Mouse (Mus musculus) macrophage (primary cell): ENCODE measurements around the gene Slc22a2. TPM values are rescaled to one million over a fixed set of nuclear protein-coding genes. Genes with fewer than 3 reads are reported as not detected.
"Not testable (repeated sequence)": the region's sequence is repeated elsewhere in the genome, so short reads cannot be mapped to it uniquely, and the experiment has no call there.

Experiments
- H3K27ac ChIP-seq: fragments of 350-480 bp; formaldehyde crosslinking; 2 replicates; pipeline ENCODE4 v1.9.0; 2021
- H3K36me3 ChIP-seq: fragments of 350-480 bp; formaldehyde crosslinking; 2 replicates; pipeline ENCODE4 v1.9.0; 2021; ENCODE audit errors: inconsistent target
- H3K4me3 ChIP-seq: fragments of 350-480 bp; formaldehyde crosslinking; 2 replicates; pipeline ENCODE4 v1.9.0; 2021; ENCODE audit errors: inconsistent target
- H3K79me2 ChIP-seq: fragments of 350-480 bp; formaldehyde crosslinking; 2 replicates; pipeline ENCODE4 v1.9.0; 2021; ENCODE audit errors: inconsistent target
- WGBS: methylation state at CpG from one replicate; pipeline ENCODE4 v1.1.7; 2026; ENCODE audit warnings: inconsistent platforms; ENCODE audit not compliant: missing documents; 5-methylcytosine and 5-hydroxymethylcytosine counted together
- polyA plus RNA-seq: library from polyadenylated mRNA; stranded (reverse); fragments of 250-400 nt; gene quantifications from 3 replicates; pipeline ENCODE4 v1.2.4, GENCODE M21; 2018; ENCODE audit warnings: inconsistent platforms
- total RNA-seq, 78 experiments: library from RNA; depleted of rRNA; stranded (reverse); fragments of 250-400 nt; gene quantifications; 1 replicate in 9 of 78; 2 replicates in 24 of 78; 3 replicates in 43 of 78; 4 replicates in 2 of 78; pipeline ENCODE4 v1.2.4; 2018; ENCODE audit warnings: inconsistent platforms in 56 of 78

Slc22a2 gene
- total RNA-seq (2018; cell fraction: chromatin; rRNA removed): not detected
- not detected for total RNA-seq (2018; cell fraction: cytosol; rRNA removed)
- total RNA-seq (2018; cell fraction: nucleus; rRNA removed): not detected
- not detected in 3 replicates for polyA plus RNA-seq

DNA sequence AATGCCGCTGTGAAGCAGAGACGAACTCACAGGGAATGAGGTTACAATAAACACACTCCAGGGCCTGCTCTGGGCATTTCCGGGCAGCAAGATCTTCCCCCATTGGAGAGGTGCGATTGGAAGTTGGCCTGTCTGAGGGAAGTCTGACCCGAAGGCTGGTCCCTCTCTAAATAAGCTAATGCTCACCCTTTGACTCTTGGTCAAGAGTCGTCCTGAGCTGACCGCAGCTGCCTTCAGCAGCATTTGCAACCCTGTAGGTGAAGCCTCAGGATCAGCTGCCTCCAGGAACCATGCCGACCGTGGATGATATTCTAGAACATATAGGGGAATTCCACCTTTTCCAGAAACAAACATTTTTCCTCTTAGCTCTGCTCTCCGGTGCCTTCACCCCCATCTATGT lies at the start of gene Slc22a2:
Gene Slc22a2 (plus strand): TSS at position 142 of the 400 bp plus-strand sequence.
- H3K36me3 ChIP-seq: no peaks in the 10 kb centered on the region
- WGBS: 89% methylated on average over 10 of the region's 10 CpGs
- no peak within 1 kb of the TSS for H3K27ac ChIP-seq
- no peak within 1 kb of the TSS for H3K4me3 ChIP-seq
- H3K79me2 ChIP-seq: no peaks in the 10 kb centered on the region

DNA sequence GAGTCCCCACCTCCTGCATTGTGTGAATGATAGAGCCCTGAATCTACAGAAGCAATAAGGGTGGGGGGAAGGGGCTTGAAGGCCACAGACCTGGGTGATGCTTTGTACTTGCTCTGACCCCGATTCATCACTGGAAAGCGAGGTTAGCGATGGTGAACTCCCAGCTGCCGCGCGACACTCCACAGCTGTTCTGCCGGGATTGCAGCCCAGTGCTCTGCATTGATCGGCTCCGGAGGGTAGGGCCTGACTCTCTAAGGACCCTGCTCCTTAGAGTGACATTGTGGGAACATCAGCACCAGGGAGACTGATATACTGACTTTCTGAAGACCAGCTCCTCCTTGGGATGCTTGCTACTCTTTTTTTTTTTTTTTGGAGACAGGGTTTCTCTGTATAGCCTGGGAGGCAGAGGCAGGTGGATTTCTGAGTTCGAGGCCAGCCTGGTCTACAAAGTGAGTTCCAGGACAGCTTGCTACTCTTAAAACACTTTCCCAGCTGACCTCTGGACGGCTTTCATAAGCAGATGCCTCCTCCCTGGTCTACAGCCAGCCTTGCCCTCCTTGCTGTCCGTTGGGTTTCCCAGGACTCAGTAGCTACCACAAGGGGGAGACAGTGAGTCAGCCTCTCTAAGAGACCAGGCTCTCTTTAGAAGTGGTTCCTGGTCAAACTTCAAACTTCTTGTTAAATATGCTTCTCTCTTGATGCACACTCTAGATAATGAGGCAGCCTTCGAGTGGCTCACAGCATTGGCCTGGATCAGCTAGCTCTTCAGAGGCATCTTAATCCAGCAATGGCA lies 49.4 kb upstream of the Slc22a2 start:
- 73% methylated on average over 13 of the region's 13 CpGs for WGBS
- Histone ChIP-seq H3K4me3 (no peak overlapping the region), H3K27ac (no peak overlapping the region), H3K79me2 (no peaks in the 10 kb centered on the region), H3K36me3 (no peaks in the 10 kb centered on the region)

DNA sequence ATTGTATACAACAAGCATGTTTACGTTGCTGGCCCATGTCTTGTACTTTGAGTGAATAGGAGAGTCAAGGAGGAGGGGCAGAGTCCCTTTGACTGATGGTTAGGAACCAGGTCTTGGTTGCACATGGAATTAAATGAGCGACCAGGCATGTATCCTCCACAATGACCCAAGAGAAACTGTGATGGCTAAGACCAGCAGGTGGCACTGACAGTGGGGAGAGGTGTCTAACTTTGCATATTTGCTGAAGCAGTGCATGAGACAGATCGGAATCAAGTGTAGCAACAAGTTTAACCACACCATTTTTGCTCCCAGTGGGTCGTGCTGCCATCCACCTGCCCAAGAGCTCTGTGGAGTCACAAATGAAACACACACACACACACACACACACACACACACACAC lies 21.7 kb upstream of the Slc22a2 start:
- H3K36me3 ChIP-seq: no peaks in the 10 kb centered on the region
- no peak overlapping the region for H3K4me3 ChIP-seq
- 91% methylated on average over 4 of the region's 4 CpGs for WGBS
- H3K27ac ChIP-seq: no peak overlapping the region
- H3K79me2 ChIP-seq: no peaks in the 10 kb centered on the region

DNA sequence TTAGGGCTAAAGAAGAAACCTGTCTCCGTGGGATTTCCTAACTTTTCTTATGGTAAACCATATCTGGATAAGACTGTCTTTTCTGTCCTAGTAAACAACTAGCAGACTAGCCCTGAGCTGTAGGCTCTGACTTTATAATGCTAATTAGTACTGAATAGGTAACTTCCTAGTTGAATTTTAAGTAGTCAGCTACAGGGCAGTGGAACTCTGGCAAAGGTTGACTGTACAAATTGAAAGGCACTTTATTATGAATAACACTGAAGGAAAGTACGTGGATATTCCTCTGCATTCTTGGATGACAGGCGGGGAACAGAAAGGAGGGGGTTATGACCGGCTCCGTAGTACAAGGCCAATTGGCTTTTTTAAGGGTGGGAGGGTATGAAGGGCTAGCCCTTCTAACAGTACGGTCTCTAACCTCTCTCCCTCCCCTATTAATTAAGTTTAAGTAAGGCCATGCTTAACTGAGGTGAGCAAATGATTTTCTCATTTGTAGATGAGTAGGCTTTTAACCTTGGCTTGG lies 19.4 kb upstream of the Slc22a2 start:
- 95% methylated on average over 6 of the region's 6 CpGs for WGBS
- H3K79me2 ChIP-seq, H3K27ac ChIP-seq, H3K4me3 ChIP-seq, H3K36me3 ChIP-seq: not testable (repeated sequence)

DNA sequence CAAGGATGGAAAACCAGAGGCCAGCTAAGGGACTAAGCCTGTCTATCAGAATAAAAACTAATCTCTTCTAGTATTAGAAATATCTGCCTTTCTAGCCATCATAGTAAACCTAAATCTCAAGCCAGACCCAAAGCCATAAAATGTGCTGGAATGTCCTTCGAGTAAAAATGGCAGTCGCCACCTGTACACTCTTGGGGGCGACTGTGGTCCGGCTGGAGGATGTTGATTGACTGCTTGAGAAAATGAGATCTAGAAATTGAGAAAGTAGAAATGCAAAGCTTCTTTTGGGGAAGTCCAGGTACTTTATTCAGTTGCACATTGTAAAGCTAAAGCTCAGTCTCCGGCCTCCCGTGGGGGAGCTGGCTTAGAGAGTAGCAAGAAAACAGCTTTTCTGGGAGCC lies 18.5 kb upstream of the Slc22a2 start:
- no peaks in the 10 kb centered on the region for H3K36me3 ChIP-seq
- H3K79me2 ChIP-seq: no peaks in the 10 kb centered on the region
- H3K4me3 ChIP-seq: no peak overlapping the region
- 85% methylated on average over 6 of the region's 6 CpGs for WGBS
- no peak overlapping the region for H3K27ac ChIP-seq

DNA sequence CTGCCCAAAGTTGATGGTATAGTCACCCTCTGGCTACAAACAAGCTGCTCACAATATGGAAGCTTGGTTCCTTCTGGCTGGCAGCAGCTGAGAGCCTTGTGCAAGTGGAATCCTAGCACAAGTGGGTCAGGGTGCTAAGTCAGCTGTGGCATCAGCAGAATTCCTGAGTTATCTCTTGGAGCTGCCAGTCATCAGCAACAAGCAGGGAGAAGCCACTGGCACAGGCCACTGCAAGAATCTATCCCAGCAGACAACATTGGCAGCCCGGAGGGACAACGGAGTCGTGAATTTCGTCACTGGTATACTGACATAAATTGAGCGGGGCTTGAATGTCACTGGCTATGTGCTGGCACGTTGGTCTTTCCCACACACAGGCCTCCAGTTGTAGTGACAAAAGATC lies 12.6 kb upstream of the Slc22a2 start:
- Histone ChIP-seq H3K27ac (no peak overlapping the region), H3K79me2 (no peaks in the 10 kb centered on the region), H3K36me3 (no peaks in the 10 kb centered on the region), H3K4me3 (no peak overlapping the region)
- 89% methylated on average over 6 of the region's 6 CpGs for WGBS

DNA sequence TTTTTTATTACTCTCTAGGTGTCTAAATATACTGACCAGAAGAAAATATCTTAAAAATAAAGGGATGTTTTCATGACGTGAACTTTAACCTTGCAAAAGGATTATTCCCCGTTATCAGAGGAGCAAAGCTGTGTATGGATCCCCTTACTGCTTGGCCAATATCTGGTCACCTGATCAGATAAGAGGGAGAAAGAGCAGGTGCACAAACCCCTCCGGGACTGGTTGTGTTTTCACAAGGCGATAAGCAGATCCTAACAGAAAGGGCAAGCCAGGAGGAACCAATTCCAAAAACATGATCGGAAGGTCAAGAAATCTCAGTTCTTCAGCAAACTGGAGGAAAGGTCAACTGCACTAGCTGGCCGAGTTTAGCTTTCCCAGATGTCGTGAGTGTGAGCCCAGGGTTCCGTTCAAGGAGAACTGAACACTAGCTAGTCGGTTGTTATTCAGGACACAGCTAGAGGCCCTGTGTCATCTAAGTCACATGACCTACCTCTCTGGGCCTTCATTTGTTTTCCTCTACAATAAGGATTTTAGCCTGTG lies 11.9 kb upstream of the Slc22a2 start:
- no peaks in the 10 kb centered on the region for H3K36me3 ChIP-seq
- no peak overlapping the region for H3K27ac ChIP-seq
- no peaks in the 10 kb centered on the region for H3K79me2 ChIP-seq
- WGBS: 91% methylated on average over 9 of the region's 9 CpGs
- no peak overlapping the region for H3K4me3 ChIP-seq

DNA sequence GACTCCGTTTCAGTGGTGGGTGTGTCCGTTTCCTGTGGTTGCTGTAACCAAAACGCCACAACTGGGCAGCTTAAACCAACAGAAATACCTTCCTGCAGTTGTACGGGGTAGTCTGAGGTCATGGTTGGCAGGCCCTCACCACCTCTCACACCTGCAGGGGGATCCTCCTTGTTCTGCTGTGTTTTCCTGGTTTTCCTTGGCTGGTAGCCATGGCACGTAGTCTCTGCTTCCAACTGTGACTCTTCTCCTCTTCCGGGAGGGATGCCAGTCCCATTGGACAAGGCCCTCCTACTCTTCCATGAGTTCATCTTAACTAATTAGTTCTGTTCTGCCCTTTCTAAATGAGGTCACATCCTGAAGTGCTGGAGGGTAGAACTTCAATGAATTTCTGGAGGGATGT lies 8.5 kb upstream of the Slc22a2 start:
- 34% methylated on average over 6 of the region's 6 CpGs for WGBS

DNA sequence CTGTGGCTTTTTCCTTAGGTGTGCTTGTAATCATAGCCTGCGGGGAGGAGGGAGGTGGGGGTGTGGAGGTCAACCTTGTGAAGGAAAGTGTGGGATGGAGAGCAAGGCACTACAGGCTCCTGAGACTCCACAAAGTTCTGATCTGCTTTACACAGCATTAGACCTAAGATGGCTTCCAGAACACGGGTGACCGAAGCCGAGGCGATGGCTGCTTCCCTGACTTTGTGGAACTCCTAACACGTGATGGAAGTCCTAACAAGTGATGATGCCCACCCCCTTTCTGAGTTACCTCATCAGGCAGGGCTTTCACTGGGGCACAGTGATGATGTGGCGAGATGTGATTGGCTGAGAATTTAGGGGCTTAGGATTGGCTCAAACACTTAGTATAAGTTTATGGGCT lies 6.8 kb upstream of the Slc22a2 start:
- Histone ChIP-seq H3K27ac (no peak overlapping the region), H3K36me3 (no peaks in the 10 kb centered on the region), H3K79me2 (no peaks in the 10 kb centered on the region), H3K4me3 (no peak overlapping the region)
- 96% methylated on average over 7 of the region's 7 CpGs for WGBS

More for the DNA sequence above, 8.5 kb upstream of the Slc22a2 start:
- Histone ChIP-seq H3K36me3 (no peaks in the 10 kb centered on the region), H3K79me2 (no peaks in the 10 kb centered on the region), H3K27ac (no peak overlapping the region), H3K4me3 (no peak overlapping the region)

DNA sequence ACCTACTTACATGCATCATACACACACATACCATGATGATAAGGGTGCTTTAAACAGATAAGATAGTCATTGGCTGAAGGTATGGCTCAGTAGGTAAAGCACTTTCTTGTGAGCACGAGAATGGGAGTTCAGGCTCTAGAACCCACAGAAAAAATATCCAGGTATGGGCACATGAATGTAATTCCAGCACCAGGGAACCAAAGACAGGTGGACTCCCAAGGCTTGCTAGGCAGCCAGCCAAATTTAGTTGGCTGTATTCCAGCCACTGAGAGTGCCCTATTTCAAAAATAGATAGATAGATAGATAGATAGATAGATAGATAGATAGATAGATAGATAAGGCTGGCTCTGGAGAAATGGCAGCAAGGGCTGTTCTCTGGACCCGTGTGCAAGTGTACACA lies 1.4 kb downstream of the Slc22a2 start:
- Histone ChIP-seq H3K27ac (no peak overlapping the region), H3K79me2 (no peaks in the 10 kb centered on the region), H3K36me3 (no peaks in the 10 kb centered on the region), H3K4me3 (no peak overlapping the region)
- WGBS: 82% methylated on average over 2 of the region's 2 CpGs

DNA sequence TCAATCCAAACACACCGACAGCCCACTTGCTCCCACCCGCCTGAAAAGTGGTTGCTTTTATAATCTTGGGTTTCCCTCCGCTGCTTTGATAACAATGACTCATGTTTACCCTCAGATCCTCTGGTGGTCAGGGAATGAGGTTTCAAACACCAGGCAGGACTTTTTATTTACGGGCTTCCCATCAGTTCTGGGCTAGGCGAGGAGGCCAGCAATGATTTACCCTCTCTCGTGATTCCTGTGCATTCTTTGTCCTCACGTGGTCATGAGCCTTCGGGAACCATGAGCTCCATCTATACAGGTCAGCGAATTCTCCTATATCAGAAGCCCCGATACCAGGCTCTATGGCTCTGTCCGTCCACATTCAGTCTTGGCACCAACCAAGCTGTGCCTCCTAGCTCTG lies 3.0 kb downstream of the Slc22a2 start:
- H3K27ac ChIP-seq: no peak overlapping the region
- no peaks in the 10 kb centered on the region for H3K36me3 ChIP-seq
- H3K4me3 ChIP-seq: no peak overlapping the region
- 75% methylated on average over 11 of the region's 11 CpGs for WGBS
- H3K79me2 ChIP-seq: no peaks in the 10 kb centered on the region

DNA sequence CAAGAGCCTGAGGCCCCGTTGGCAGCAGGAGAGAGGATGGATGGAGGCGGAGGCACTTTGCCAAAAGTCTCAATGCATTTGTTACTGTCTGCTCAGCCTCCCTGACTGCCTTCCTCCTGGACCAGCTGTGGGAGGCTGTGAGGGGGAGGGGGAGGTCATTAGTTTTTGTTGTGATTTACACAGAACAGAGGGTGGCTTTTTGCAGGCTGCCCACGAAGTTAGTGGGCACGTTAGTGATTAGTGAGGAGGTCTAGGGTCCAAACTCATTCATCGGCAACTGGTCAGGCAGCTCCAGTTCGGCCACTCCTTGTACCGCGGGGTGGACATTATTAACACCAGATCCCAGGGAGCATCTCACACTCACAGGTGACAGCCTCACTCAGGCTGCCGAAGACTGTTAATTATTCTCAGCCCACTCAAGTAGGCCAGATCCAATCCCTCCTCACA lies 4.9 kb downstream of the Slc22a2 start:
- no peak overlapping the region for H3K4me3 ChIP-seq
- no peaks in the 10 kb centered on the region for H3K79me2 ChIP-seq
- WGBS: 86% methylated on average over 9 of the region's 9 CpGs
- no peaks in the 10 kb centered on the region for H3K36me3 ChIP-seq
- no peak overlapping the region for H3K27ac ChIP-seq

DNA sequence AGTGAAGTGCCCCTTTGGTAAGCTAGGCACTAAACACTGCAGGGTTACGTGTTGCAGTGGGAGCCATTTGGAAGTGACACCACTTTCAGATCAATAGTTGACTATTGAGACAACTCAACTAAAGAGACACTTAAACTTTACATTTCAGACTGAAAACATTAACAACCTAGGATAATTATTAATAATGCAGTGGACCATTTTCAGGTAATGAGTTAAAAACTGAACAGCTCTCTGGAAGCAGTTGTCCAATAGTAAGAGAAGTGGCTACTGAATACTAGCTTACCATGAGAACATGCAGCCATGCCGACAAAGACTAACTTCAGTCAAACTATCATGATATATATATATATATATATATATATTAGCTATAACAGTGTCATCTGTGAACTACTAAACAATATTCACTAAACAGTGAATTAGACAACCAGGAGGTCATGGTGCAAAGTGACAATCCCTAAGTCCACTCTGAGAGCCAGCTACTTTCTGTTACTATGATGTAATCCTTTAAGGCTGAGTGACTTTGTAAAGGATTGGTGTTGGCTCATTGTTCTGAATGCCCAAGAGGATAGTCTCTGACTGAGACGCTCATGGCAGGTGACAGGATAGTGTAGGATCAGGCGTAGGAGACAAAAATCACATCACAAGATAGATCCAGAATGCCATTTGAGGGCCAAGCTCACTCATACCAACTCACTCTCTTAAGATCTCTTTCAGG lies 7.1 kb downstream of the Slc22a2 start:
- WGBS: 91% methylated on average over 3 of the region's 4 CpGs
- no peaks in the 10 kb centered on the region for H3K36me3 ChIP-seq
- no peak overlapping the region for H3K4me3 ChIP-seq
- no peaks in the 10 kb centered on the region for H3K79me2 ChIP-seq
- no peak overlapping the region for H3K27ac ChIP-seq

DNA sequence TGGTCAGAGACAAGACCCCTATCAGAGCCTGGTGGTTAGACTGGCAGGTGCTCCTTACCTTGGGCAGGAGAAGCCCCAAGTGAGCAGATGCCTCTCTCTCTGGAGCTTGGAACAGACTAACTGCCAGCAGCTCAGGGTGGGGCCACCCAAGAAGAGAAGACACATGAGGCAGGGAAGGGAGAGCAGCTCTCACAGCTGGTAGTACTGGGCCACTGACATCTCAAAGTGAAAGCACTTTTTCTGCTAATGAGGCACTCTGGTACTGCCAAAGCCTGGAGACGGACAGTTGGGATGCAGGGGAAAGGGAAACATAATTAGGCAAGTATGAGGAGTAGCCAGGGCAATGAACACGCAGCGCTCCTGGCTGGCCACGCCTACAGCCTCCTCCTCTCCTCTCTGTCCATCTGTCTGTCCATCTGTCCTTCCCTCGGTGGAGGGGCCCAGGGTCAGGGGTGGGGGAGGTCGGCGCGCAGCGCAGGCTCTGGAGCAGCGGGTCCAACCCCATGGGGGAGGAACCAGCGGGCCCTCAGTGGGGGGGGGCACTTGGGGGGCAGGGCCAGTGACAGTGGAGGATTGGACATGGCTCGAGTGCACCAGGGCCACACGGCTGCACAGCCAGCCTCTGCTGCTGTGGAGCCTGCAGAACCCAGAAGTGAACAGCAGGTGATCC lies 12.0 kb downstream of the Slc22a2 start:
- no peaks in the 10 kb centered on the region for H3K36me3 ChIP-seq
- WGBS: 91% methylated on average over 12 of the region's 13 CpGs
- H3K79me2 ChIP-seq: no peaks in the 10 kb centered on the region
- no peak overlapping the region for H3K4me3 ChIP-seq
- no peak overlapping the region for H3K27ac ChIP-seq
